Mouse (Mus musculus) ES-Bruce4 (cell line): ENCODE measurements around the gene Anks1. TPM values are rescaled to one million over a fixed set of nuclear protein-coding genes. Genes with fewer than 3 reads are reported as not detected.
A peak's percentile ranks its signal among the peaks of the same experiment; 100 is the strongest.

Source experiments
- H3K27ac ChIP-seq: 2 replicates; pipeline ENCODE4 v1.5.1; 2012; ENCODE audit warnings: low read length, inconsistent platforms; ENCODE audit not compliant: insufficient read depth
- H3K27me3 ChIP-seq: 2 replicates; pipeline ENCODE4 v1.6.1; 2012; ENCODE audit warnings: mild to moderate bottlenecking, low read length, inconsistent platforms; ENCODE audit not compliant: control insufficient read depth, poor library complexity, insufficient read depth, severe bottlenecking
- H3K36me3 ChIP-seq: 2 replicates; pipeline ENCODE4 v1.6.1; 2012; ENCODE audit warnings: inconsistent platforms, mild to moderate bottlenecking, low read length, moderate library complexity; ENCODE audit not compliant: control insufficient read depth, poor library complexity, insufficient read depth, severe bottlenecking
- H3K4me1 ChIP-seq: one replicate; pipeline ENCODE4 v1.8.1; 2011; ENCODE audit warnings: low read length; ENCODE audit not compliant: control insufficient read depth, insufficient read depth
- H3K4me3 ChIP-seq: 2 replicates; pipeline ENCODE4 v1.5.1; 2011; ENCODE audit warnings: low read depth, mild to moderate bottlenecking, low read length
- H3K9ac ChIP-seq: 2 replicates; pipeline ENCODE4 v1.6.1; 2012; ENCODE audit warnings: low read depth, mild to moderate bottlenecking, inconsistent platforms; ENCODE audit not compliant: poor library complexity, severe bottlenecking
- H3K9me3 ChIP-seq: replicated peaks from 2 replicates; pipeline ENCODE4 v1.6.1; 2012; ENCODE audit warnings: mild to moderate bottlenecking, low read length, inconsistent platforms; ENCODE audit not compliant: control insufficient read depth, poor library complexity, insufficient read depth, severe bottlenecking
- CTCF ChIP-seq: IDR thresholded peaks from one replicate; pipeline ENCODE4 v1.8.1; 2011; ENCODE audit warnings: low read depth, low read length
- EP300 ChIP-seq: IDR thresholded peaks from 2 replicates; pipeline ENCODE4 v1.6.1; 2011; ENCODE audit warnings: low read depth, low read length; ENCODE audit not compliant: insufficient read depth
- POLR2A ChIP-seq: IDR thresholded peaks from one replicate; pipeline ENCODE4 v1.8.1; 2011; ENCODE audit warnings: low read length; ENCODE audit not compliant: insufficient read depth
- polyA plus RNA-seq: library from polyadenylated mRNA; stranded (reverse); fragments of >200 nt; gene quantifications from 2 replicates; pipeline ENCODE4 v1.2.4, GENCODE M21; 2011; ENCODE audit warnings: low read depth; ENCODE audit not compliant: missing spikeins, insufficient read depth, insufficient read length

The Anks1 gene
- polyA plus RNA-seq, 1 experiment = 23.7 TPM

- no peaks in the 10 kb centered on the region for H3K27me3 ChIP-seq
- no peak overlapping the region for H3K27ac ChIP-seq
These were observed 197.2 kb downstream of the Anks1 start for GRCm38 (mm10) chr17:28106352-28106751.

GRCm38 (mm10) chr17:28107275-28107674 lies 198.2 kb downstream of the Anks1 start:
- no peaks in the 10 kb centered on the region for H3K4me1 ChIP-seq
- H3K9me3 ChIP-seq = no peaks in the 10 kb centered on the region
- H3K4me3 ChIP-seq = no peak overlapping the region
- H3K27me3 ChIP-seq = no peaks in the 10 kb centered on the region
- TF ChIP-seq POLR2A (no peak), CTCF (no peak), EP300 (no peak)
- H3K36me3 ChIP-seq = no peaks in the 10 kb centered on the region
- H3K9ac ChIP-seq = no peak overlapping the region
- no peak overlapping the region for H3K27ac ChIP-seq

More at GRCm38 (mm10) chr17:28106352-28106751, 197.2 kb downstream of the Anks1 start:
- no peaks in the 10 kb centered on the region for H3K36me3 ChIP-seq
- no peak overlapping the region for H3K4me3 ChIP-seq
- TF ChIP-seq POLR2A = no peak
- TF ChIP-seq EP300 = no peak
- TF ChIP-seq CTCF = peak; percentile 92
- H3K4me1 ChIP-seq = no peaks in the 10 kb centered on the region
- H3K9ac ChIP-seq = no peak overlapping the region
- H3K9me3 ChIP-seq = no peaks in the 10 kb centered on the region

DNA sequence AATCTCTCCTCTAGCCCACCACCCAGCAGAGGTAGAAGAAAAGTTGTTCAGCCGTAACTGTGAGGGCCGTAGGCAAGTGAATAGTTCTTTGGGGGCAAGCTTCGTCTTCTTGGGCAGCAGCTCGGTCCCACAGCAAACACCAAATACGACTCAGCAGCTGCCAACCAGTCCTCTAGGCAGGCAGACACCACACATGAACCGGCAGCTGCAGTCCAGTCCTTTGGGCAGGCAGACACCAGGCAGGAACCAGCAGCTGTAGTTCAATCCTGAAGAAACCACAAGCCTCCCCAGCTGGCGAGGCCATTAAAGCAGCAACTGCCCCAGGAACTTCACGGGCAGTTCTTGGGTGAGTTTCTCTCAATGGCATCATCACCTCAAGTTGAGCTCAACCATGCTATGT lies 203.2 kb downstream of the Anks1 start:
- TF ChIP-seq CTCF (no peak), POLR2A (no peak), EP300 (no peak)
- Histone ChIP-seq H3K27ac (no peak overlapping the region), H3K9me3 (no peaks in the 10 kb centered on the region), H3K27me3 (no peaks in the 10 kb centered on the region), H3K4me3 (no peak overlapping the region), H3K9ac (no peak overlapping the region), H3K4me1 (no peaks in the 10 kb centered on the region), H3K36me3 (no peaks in the 10 kb centered on the region)

Other genes with a start within 250 kb of the Anks1 start
- 1.2 and 1.4 TPM in 2 replicates for gene Spdef, start 180.4 kb upstream of the Anks1 start, polyA plus RNA-seq
- gene D17Wsu92e, start 88.7 kb upstream of the Anks1 start, polyA plus RNA-seq = 90.6 and 95.0 TPM in 2 replicates
- gene Snrpc, start 71.2 kb upstream of the Anks1 start, polyA plus RNA-seq = 266 and 268 TPM in 2 replicates
- 18.4 and 22.3 TPM in 2 replicates for gene Uhrf1bp1, start 52.9 kb upstream of the Anks1 start, polyA plus RNA-seq
- 37.5 and 40.6 TPM in 2 replicates for gene Taf11, start 538 bp downstream of the Anks1 start, polyA plus RNA-seq
- 11.6 and 18.9 TPM in 2 replicates for gene Tcp11, start 171.3 kb downstream of the Anks1 start, polyA plus RNA-seq
- gene Scube3, start 232.8 kb downstream of the Anks1 start, polyA plus RNA-seq = 17.9 and 18.0 TPM in 2 replicates